8 mouse cellular contexts compared by ENCODE assay signal in genomic region chr5:122898963-122899776, GRCm38 (mm10). TPM values are rescaled to one million over a fixed set of nuclear protein-coding genes. Genes with fewer than 3 reads are reported as not detected.
DNase-seq lines count a peak whose midpoint lies in the region; ATAC-seq and TF ChIP-seq lines count a peak whose summit lies in the region.

No protein-coding gene starts in this region.

- no peaks in the 10 kb centered on the region for H3K4me1 ChIP-seq in kidney, adult 2 months (ENCODE audit: control insufficient read depth, insufficient read depth, low read length)
- H3K4me1 ChIP-seq in forebrain, postnatal 0 days (ENCODE audit: insufficient read depth), result peaks cover 19% of the 10 kb centered on the region
- peaks cover 40% of the 10 kb centered on the region for H3K4me1 ChIP-seq in midbrain, embryonic 10.5 days

- TF ChIP-seq POLR2A in kidney, adult 2 months (IDR thresholded peaks at IDR 0.05; ENCODE audit: low read depth, low read length), result no peak

- ATAC-seq in forebrain, postnatal 0 days, result no peak
- no peak for ATAC-seq in activated CD4-positive, CD25-positive, alpha-beta regulatory T cell, adult 4 months

- peak overlapping the region; percentile 68 for H3K9ac ChIP-seq in forebrain, postnatal 0 days

- no peak overlapping the region for H3K27ac ChIP-seq in kidney, adult 2 months (ENCODE audit: insufficient read depth, low read depth, low read length)
- peak overlapping the region; percentile 87 for H3K27ac ChIP-seq in forebrain, postnatal 0 days (ENCODE audit: low read depth, low read length)
- H3K27ac ChIP-seq in midbrain, embryonic 10.5 days (replicated peaks), result peak overlapping the region; percentile 96

- H3K36me3 ChIP-seq in kidney, adult 2 months (ENCODE audit: control insufficient read depth, insufficient read depth, low read length), result no peaks in the 10 kb centered on the region
- H3K36me3 ChIP-seq in forebrain, postnatal 0 days (ENCODE audit: insufficient read depth), result no peaks in the 10 kb centered on the region
- peaks cover 5% of the 10 kb centered on the region; the same call in 1 of the 2 replicates for H3K36me3 ChIP-seq in midbrain, embryonic 10.5 days

- H3K4me3 ChIP-seq in kidney, adult 2 months (ENCODE audit: insufficient read depth, low read depth, low read length), result peak overlapping the region; percentile 88
- peak overlapping the region; percentile 93 for H3K4me3 ChIP-seq in forebrain, postnatal 0 days (ENCODE audit: low read depth, low read length)
- H3K4me3 ChIP-seq in midbrain, embryonic 10.5 days, result peak overlapping the region; percentile 92

- 3% methylated on average over 45 of the region's 45 CpGs for WGBS in kidney, adult 2 months
- under 1% methylated on average over 39 of the region's 45 CpGs for WGBS in forebrain, postnatal 0 days
- 6% methylated on average over 44 of the region's 45 CpGs for WGBS in midbrain, embryonic 10.5 days

- DNase-seq in kidney, adult 2 months, result no peak
- DNase-seq in kidney, adult 9 months, result no peak
- DNase-seq in adrenal gland, postnatal 10 days, result peak; percentile 51
- peak; percentile 48 for DNase-seq in forebrain, postnatal 0 days
- DNase-seq in kidney, postnatal 10 days, result peak; percentile 65
- DNase-seq in midbrain, embryonic 10.5 days (ENCODE audit: low spot score), result peak; percentile 48
- DNase-seq in thymus, postnatal 25 days, result peak; percentile 42

- H3K9me3 ChIP-seq in forebrain, postnatal 0 days (ENCODE audit: low read length), result no peaks in the 10 kb centered on the region
- no peaks in the 10 kb centered on the region for H3K9me3 ChIP-seq in midbrain, embryonic 10.5 days (replicated peaks)

- H3K4me2 ChIP-seq in forebrain, postnatal 0 days (ENCODE audit: low read depth), result peak overlapping the region; percentile 71

- H3K27me3 ChIP-seq in kidney, adult 2 months (replicated peaks; ENCODE audit: control insufficient read depth, insufficient read depth, low read length), result no peaks in the 10 kb centered on the region
- H3K27me3 ChIP-seq in forebrain, postnatal 0 days (ENCODE audit: insufficient read depth, low read length), result no peaks in the 10 kb centered on the region
- H3K27me3 ChIP-seq in midbrain, embryonic 10.5 days (ENCODE audit: low read depth, poor library complexity, severe bottlenecking), result no peaks in the 10 kb centered on the region

- no peak for TF ChIP-seq CTCF in kidney, adult 2 months (conservative IDR thresholded peaks at IDR 0.05; ENCODE audit: insufficient read depth, insufficient read length, low read depth, low read length)
- TF ChIP-seq CTCF in forebrain, postnatal 0 days (IDR thresholded peaks at IDR 0.05; ENCODE audit: low read depth), result no peak

RNA-seq across cellular contexts. Expression of gene Rnf34, which starts 49.3 kb away (rescaled TPM):
- 12.8 and 13.0 TPM in 2 replicates for polyA plus RNA-seq in kidney, adult 2 months (2012; rRNA removed)
- 10 to 100 TPM; 20.0 to 20.2 TPM for total RNA-seq in adrenal gland, postnatal 10 days (2021)
- 32.1 and 39.3 TPM in 2 replicates for total RNA-seq in forebrain, postnatal 0 days (2014; rRNA removed)
- polyA plus RNA-seq in forebrain, postnatal 0 days (2015; fragmentation: Nextera tagmentation; extraction: Ambion mirVana), result 46.1 and 46.6 TPM in 2 replicates
- polyA plus RNA-seq in midbrain, embryonic 10.5 days (2016; fragmentation: Nextera tagmentation; extraction: Ambion mirVana), result 50.6 and 56.7 TPM in 2 replicates
- 10 to 100 TPM; 18.1 to 25.7 TPM for polyA plus RNA-seq in activated CD4-positive, CD25-positive, alpha-beta regulatory T cell, adult 4 months (2017; shearing (Covaris generic))

Comparison
In these comparisons a context has a peak if more than half of its experiments do, and no peak if none do; other contexts are left out.
1. DNase-seq: peak in adrenal gland, postnatal 10 days (single experiment), forebrain, postnatal 0 days (single experiment), kidney, postnatal 10 days (single experiment), midbrain, embryonic 10.5 days (single experiment) and thymus, postnatal 25 days (single experiment); none in kidney, adult 2 months (single experiment) and kidney, adult 9 months (single experiment).
2. Peak in every context shown above with its lines, with median percentiles within 50 percentile points of each other: H3K4me3 ChIP-seq.